Mouse (Mus musculus) MEL-GATA-1-ER (cell line): Measurements from ENCODE around the gene 4930562C15Rik.

Experiments used
- DNase-seq: peaks from one replicate; pipeline ENCODE4 v3.0.0-alpha.2; 2012; ENCODE audit warnings: low read depth; ENCODE audit errors: extremely low read depth

The 4930562C15Rik gene

DNA sequence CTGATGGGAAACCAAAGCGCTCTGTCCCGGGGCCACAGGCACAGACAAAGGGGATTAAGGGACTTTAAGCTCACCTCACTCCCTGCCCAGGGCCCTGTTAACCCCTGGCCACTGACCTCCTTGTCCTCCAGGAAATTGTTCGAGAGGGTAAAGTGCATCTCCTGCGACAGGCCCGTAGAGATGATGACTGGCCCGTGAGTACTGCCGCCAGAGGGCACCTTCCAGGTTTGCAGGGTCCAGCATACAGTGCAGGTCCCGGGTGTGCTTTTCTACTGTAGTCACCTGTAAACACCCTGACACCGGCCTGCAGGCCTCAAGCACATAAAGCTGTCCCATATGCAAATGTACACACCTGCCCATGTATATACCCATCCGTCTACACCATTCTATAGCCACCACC is 26.2 kb downstream of the 4930562C15Rik start:
- no peak for DNase-seq

DNA sequence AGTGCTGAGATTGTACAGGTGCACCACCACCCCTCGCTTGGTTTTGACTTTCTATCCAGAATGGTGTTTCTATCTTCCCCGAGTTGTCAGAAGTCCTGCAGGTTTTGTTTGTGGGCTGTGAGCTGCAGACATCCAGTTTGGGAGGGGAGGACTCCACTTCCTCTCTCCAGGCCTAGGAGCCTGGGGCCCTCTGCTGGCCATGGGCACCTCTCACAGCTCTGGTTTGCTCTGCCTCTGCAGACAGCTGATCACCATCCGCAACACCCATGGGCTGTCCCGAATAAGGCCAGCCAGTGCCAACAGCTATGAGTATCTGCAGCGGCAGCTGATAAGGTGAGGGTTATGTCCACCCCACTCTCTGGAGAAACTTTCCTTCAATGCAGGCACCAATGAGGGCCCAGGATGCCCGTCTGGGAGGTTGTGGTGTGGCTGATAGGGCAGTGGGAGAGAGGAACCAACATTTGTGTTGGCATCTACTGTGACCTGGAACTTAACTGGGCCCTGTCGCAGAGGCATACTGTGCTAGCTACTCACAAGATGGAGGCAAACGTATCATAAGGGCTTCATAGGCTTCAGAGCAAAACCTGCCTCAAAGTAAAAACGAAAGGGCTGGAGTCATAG is 27.8 kb downstream of the 4930562C15Rik start:
- DNase-seq = peak; percentile 63

DNA sequence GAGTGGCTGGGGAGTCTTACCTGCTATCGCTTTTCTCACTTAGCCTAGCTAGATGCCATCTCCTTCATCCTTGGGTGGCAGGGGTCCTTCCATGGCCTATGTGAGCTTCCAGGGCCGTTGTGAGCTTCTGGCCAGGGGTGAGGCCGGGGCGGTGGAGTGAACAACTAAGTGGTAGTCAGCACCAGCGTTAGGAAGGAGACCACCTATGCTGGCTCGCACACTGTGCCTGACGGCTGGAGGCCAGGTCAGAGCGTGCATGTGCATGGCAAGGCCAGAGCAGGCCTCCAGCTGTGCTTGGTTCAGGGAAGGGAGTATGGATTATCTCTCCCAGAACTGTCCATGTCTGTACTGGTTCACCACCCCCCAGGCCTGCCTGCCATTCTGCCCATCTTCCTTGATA is 28.5 kb downstream of the 4930562C15Rik start:
- no peak for DNase-seq

DNA sequence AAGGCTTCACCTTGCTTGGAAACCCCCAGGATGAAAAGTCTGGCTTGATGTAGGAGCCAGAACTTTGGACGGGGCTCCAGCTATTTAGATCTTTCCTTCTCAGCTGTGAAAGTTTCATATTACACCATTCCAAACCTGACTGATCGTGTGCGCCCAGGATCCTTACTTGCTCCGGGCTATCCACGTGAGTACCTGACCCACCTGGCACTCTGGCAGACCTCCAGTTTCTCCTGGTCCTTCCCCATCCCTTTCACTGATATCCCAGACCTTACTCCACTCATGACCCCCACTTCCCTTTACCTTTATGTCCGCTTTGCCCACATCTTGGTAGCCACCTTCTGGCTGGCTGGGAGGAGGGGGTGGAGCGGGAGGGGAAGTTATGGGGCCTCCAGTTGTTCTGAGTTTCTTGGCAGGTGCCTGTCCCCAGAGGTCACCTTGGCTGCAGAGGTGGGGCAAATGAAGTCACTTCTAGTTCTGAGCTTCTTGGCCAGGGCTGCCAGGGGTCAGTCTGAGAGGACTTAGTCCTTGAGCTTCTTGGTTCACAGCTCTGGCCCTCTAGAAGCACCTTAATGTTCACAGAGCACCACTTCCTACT is 31.0 kb downstream of the 4930562C15Rik start:
- no peak for DNase-seq

DNA sequence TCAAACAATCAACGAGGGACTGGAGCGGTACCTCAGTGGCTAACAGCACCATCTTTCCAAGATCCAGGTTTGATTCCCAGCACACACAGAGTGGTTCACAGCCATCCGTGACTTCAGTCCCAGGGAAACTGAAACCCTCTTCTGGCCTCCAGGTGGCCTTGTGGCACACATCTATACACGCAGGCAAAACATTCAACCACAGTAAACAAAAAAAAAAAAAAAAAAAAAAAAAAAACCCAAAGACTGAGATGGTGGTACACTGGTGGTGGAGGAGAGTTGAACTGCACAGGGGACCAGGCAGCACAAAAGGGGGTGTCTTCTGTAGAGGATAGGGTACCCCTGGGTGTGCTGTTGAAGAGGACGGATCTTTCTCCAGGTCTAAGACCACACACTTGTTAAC is 35.3 kb downstream of the 4930562C15Rik start:
- DNase-seq = no peak

DNA sequence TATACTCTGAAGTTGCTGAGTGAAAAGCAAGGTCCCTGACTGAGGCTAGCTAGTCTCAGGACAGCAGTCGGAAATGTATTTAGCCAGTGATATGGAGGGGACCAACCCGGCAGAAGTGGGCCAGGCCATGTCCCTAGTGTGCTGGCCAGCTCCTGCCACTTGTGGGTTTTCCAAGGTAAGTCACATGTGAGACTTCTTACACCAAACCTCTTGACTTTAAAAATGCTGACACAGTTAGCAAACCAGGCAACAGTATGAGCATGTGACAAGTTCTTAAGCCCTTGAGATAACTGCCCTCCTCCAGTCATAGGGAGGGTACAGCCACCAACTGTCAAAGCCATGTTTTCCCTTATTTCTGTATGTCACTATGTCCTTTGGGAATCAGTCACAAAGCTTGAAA is 36.7 kb downstream of the 4930562C15Rik start:
- no peak for DNase-seq

DNA sequence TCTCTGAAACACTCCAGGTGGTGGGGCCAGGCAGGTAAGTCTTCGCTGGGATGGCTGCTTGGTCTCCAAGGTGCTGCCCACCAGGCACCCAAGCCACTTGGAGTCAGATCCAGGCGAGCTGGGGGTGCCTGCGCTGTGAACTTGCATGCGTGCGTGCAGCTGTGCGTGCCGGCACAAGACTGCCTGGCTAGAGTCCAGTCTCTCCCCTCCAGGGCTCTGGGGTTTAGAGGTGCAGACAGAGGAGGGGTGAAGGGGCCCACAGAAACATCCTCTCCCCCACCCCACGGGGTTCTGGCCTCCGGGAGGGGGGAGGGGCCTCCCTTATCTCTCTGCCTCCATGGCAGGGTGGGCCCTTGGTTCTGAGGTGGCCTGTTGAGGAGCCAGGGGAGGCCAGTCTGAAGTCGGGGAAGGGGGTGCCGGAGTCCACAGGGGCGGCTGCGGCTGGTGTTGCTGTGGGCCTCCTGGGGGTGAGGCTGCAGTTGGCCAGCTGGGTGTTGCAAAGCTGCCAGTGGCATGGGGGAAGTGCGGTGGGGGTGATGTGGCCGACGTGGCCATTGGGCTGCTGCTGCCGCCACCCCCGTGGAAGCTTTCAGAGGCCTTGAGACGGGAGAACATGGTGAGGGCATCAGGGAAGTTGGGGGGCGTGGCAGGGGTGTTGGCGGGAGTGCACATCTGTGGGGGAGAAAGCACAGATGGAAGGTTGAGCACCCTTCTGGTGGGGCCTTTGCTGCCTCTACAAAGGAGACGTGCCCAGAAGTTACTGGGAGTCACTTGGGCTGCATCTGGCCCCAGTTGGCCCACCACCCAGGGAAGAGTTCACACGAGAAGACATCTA is 40.2 kb downstream of the 4930562C15Rik start:
- DNase-seq = no peak

DNA sequence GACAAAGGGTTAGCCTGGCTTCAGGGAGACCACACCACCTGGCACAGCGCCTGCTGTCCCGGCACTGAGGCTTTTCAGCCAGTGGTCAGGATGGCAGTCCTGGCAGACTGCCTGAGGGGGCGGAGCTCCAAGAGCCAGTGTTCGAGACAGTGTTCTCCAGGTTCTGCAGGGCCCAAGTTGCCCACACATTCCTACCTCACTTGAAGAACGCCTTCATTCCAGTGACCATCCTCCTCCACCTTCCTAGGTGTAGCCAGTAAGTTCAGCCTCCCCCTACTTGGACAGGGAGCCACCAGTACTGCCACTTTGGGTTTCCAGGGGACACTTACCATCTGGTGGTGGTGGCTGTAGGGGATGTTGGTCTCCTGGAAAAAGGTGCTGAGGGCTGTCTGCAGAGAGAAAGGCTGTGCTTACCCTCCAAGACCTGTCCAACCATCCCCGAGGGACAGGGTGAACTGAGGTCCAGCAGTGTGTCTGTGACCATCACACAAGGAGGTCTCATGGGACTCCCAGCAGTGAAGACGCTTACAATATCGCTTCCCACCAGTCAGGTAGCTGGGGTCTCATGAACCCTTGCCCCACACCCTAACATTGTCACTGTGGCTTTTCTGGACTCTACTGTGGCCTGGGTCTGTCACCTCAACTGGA is 40.9 kb downstream of the 4930562C15Rik start:
- no peak for DNase-seq

DNA sequence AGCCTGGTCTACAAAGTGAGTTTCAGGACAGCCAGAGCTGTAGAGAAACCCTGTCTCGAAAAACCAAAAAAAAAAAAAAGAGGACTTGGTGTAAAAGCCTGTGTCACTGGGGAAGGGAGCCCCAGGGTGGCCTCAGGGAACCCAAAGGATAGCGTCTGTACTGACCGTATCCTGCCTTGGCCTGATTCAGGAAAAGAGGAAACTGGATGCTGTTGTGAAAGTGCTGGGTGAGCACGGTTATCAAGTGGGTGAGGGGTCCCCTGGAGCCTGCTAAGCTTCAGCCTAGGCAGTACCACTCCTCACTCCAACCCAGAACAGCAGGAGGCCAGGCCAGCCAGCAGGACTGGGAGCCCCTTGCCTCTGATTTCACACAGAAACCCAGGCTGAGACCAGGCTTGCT is 42.0 kb downstream of the 4930562C15Rik start:
- DNase-seq = no peak

DNA sequence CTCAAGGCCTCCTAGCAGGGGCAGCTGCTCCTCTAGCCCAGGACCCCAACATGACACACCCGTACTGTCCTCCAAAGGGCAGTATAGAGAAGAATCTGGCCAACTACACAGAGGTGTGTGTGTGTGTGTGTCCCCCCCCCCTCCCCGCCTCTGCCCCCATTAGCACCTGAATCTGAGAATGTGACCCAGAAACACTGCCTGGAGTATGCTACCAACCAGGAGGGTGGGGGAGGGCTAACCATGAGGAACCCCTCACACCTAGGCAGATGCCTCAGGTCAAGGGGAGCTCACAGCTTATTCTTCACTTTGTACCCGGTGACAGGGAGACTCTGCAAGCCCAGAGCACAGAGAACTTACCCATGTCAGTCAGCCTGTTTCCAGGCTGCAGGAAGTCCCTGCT is 42.5 kb downstream of the 4930562C15Rik start:
- DNase-seq = no peak

DNA sequence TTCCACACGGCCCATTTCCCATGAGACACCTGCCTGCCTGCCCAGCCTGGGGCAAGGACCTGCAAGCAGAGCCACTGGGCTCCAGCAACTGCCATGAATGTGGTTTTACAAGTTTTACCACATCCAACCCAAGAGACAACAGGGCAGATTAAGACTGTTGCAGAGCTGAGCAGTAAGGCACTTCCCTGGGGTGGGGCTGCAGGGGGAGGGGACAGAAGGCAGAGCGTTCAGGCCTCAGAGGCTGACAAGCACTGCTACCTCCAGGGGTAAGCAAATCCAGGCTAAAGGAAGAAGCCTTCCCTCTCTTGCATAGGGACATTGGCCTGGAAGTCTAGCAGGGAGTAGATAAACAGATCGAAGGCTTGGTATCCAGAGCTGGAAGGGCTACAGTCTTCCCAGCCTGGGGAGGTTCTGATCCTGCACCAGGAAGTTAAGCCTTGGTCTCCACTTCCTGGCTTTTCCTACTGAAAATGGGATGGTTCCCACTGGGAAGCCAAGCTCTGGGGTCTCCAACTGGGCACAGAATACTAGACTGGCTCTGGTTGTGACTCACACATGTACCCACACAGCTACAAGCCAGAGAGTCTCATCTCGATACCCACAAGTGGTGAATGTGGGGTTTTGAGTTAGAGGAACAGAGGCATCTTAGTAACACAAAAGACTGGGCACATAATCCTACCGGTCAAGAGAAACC is 43.1 kb downstream of the 4930562C15Rik start:
- DNase-seq = no peak

DNA sequence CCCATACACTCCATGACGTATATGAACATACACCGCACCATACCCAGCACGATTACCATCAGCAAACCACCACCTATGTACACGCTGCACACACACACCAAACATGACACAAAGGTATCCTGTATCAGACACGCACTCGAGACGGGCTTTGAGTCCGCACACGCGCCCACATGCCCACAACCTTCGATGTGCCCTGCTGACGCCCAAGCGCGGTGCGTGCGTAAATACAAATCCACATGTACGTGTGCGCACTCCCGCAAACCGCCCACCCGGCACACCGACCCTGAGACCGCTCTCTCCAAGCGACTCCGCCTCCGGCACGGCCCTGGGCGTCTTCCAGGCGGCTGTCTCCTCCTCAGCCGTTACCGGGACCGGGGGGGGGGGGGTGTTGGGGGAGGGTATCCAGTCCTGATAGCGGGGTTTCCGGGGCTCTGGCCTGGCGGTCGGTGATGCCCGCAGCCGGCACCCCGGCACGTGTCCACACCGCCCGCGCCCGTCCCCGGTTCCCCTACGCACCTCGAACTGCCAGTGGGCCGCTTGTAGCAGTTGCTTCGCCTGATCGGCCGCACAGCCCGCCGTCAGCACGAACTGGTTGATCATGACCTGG is 44.0 kb downstream of the 4930562C15Rik start:
- DNase-seq = no peak

DNA sequence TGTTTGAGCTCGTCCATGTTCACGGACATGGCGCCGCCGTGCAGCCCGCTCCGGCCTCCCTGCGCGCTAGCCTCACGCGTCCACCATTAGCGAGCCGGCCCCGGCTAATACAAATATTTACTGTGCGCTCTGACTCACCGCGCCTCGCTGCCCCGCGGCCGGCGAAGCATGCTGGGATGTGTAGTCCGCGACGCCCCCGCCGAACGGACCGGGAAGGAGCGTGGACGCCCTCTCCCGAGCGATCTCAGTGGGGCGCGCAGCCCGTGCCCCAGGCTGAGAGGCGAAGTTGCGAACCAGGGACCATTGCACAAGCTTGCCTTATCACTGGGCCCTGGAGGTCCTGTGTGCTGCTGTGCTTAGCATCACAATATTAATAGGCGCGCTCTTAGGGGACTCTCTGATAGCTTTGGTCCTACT is 44.5 kb downstream of the 4930562C15Rik start:
- DNase-seq = no peak

DNA sequence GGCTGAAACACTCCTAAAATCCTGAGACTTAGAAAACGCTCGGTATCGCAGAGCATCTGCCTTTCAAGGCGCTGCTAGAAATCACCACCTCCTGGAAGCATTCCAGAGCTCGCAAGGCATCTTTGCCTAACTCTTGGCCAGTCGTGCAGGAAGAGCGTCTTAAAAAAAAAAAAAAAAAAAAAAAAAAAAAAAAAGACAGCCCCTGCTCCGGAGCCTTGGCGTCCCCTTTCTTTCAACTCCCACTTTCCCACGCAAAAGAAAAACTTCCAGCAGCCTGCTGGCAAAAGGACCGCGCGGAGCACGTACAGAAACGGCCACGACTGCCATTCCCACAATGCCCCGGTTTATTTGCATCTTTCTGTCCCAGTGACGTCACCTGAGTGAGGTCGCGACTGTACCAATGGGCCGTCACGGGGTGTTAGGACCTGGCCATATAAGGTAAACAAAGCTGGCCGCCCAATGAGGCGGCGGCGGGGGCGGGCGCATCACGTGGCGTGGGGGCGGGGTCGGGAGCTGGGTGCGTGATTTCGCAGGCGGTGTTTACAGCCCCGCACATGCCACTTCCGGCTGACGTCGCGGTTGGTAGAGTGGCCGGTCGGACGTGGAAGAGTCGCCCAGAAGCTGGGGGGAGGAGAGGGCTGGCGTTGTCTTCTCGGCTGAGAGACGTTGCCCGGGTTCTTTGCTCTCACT is 45.1 kb downstream of the 4930562C15Rik start, which contains the start of gene Ubald1:
Gene Ubald1, minus strand, starts transcription at position 180 of the 690 bp plus-strand sequence.
- DNase-seq = peak; percentile 95

DNA sequence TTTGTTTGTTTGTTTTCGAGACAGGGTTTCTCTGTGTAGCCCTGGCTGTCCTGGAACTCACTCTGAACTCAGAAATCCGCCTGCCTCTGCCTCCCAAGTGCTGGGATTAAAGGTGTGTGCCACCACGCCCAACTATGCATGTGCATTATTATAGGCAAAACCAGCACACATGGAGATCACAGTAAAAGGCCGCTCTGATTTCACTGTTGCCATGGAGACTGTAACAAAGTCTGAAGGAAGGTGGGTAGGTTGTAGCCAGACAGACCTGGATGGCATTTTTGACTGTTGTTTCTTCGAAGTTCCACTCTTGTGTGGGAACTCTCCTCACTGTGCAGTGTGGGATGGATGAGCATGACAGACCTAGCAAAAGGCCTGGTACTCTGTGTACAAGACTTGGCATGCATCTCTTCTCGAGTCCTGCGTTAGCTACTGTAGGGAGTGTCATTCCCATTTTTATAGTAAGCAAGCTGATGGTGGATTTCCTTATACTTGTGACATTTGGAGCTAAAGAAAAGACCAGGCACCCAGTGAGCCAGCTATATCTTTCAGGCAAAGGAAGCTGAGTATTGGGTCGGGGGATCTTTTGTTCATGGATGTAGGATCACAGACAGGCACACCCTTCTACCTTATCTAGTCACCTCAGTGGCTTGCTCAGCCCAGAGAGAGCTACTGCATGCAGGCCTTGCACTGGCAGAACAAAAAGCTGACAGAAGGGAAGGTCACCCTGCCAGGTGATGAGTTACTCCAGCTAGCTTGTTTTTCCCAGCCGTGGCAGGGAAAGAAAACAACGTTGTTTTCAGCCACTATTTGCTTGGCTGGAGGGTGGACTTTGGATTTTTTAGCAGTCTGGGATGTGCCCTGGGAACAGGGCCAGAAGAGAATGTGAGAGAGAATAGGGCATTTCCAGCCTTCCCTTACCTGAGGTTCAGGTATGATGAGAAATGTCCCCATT is 46.5 kb downstream of the 4930562C15Rik start:
- DNase-seq = no peak

DNA sequence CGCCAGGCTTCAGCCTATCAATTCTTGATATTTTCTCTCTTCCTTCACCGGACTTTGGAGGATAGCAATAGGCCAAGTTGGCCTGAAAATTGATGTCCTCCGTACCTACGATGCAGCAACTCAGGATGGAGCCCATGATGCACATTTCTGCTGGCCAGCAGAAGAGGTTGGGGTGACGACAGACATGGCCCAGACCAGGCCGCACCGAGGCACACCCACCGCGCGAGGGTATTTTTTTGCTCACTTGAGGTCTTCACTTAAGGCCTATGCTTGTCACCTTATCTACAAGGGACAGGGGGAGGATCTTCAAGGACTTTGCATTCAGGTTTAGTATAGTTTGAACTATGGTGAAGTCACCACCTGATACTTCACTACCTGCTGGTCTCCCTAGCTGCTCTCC is 49.7 kb downstream of the 4930562C15Rik start:
- DNase-seq = no peak

DNA sequence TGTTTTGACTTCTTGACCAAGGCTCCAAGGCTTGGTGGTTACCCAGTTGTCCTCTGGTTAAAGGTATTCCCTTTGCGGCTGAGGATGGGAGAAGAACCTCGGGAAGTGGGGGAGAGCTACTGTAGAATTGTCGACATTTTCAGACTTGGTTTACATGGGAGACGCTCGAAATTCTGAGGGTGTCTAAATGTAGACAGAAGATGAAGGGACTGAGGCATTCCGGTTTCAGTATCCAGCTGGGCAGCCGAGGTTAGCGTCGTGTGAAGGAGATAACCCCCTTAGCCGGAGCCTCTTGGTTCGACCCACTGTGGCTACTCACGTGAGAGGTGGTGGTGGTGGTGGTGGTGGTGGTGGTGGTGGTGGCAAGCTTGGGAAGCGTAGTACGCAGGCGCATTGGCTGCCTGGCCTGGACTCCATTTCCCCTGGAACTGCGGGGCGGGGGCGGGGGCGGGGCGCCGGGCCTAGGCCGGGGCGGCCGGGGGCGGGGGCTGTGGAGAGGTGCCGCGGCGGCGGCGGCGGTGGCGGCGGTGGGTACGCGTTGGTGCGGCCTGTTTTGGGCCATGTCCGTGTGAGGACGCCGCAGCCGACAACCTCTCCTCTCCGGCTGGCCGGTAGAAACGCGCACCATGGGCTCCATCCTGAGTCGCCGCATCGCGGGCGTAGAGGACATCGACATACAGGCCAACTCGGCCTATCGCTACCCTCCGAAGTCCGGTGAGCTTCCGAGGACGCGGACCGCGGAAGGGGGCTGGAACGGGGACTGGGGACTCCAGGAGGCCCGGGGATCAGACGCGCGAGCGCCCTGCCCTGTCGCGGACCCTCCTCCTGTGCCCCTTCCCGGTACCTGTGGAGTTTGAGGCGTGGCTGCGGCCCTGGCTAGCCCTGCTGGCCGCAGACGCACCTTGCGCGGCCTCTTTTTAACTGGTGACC is 50.8 kb downstream of the 4930562C15Rik start, which contains the start of gene Mgrn1:
Gene Mgrn1, plus strand, starts transcription at position 490 of the 930 bp plus-strand sequence.
- peak; percentile 75 for DNase-seq

DNA sequence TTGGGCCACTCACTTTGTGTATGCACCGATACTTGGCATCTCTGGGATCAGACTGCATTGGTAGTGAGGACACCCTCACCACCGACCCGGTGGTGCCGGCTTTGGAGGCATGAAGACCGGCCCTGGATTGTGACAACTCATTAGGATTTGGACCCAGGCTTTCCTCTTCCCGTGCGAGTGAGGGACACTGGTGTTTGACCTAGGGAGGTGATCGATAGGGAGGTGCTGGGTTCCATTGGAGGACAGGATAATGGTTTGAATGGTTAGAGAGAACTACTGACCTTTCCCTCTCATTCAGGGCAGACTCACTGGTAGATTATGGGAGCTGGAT is 51.4 kb downstream of the 4930562C15Rik start:
- no peak for DNase-seq
